Mouse (Mus musculus): Measurements from ENCODE around the gene Zdhhc12.
"Not testable (repeated sequence)": the region's sequence is repeated elsewhere in the genome, so short reads cannot be mapped to it uniquely, and the experiment has no call there.

Zdhhc12 gene

DNA sequence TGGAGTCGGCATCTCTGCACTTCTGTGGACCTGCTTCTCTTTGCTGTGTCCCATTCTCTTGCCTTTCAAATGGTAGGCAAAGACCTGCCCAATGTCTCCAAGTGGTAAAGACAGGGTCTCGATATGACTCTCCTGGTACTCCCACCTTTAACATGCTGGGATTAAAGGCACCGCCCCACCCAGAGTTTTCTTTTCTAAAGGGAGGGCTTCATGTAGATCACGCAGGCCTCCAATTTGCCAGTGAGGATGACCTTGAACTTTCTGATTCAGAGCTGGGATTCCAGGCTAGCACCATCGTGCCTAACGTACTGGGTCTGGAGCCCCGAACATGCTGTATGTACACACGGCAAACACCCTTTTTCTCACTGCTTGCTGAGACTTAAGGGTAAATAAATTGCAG is 30.2 kb downstream of the Zdhhc12 start:
- DNase-seq: no peak

DNA sequence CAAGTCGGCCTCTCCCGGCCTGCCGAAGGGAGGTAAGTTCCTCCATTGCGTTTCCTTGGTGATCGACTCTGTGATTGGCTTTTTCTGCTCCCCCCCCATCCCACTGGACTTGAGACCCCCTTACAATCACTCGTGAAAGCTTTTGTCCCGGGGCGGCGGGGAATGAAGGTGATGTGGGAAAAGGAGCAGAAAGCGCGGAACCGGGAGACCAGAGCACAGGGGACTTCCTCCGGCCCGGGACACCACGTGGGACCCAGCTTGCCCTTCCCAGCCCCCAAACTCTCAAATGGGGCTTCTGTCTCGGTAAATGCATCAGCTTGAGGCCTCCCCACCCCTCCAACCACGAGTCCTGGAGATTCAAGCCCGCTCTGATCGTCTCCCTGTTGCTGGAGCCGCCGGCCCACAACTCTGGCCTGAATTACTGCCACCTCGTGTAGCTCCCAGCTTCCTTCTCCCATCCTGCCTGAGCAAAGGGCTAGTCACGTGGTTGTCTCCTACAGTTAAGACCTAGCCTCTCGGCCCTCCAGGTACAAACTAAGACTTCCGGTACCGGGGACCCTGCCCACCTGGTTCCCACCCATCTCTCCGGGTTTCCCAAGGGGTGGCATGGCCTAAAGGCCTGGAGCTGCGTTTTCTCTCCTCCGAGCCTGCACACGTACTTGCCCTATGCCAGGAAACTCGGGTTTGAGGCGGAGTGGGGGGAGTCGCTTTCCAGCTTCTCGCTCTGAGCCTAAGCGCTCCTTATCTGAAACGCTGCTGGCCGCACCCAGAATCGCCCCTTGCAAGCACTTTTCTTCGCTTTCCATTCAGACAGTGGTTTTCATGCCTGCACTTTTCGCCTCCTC is 31.0 kb downstream of the Zdhhc12 start:
- peak; percentile 67 for DNase-seq

DNA sequence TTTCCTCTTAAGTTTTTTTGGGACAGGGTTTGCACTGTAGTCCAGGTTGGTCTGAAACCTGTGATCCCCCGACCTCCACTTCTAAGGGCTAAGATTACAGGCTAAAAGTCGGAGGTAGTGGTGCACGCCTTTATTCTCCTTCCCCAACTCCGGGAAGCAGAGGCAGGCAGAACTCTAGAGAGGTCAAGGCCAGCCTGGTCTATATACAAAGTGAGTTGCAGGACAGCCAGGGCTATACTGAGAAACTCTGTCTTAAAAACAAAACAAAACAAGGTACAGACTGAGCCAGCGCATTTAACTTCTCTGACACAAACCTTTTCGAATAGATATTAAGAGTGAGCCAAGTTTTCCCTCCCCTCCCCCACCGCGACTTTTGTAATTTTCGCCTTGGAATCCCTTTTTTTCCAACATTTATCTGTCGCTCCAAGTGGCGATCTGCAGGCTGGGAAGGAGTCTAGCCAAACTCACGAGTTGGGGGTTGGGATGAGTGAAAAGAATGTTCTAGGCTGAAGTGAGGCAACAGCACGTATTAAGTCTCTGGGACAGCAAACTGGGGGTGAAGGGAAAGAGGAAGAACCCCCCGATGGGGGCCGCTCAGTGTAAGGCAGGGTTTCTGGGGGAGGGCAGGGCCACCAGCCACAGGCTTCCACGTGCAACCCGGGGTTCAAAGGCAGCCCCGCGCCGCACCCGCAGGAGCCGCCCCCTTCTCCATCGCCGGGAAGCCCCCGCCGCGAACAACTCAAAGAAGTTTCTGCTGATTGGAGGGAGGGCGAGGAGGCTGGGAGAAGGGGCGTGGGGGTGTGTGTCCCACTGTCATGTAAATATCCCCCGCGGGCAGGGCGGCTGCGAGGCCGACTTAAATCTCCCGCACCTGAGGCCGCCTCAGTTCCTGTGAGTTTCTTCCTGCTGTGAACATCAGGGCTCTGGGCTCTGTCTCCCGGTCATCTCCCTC is 32.0 kb downstream of the Zdhhc12 start:
- DNase-seq: peak; percentile 46

DNA sequence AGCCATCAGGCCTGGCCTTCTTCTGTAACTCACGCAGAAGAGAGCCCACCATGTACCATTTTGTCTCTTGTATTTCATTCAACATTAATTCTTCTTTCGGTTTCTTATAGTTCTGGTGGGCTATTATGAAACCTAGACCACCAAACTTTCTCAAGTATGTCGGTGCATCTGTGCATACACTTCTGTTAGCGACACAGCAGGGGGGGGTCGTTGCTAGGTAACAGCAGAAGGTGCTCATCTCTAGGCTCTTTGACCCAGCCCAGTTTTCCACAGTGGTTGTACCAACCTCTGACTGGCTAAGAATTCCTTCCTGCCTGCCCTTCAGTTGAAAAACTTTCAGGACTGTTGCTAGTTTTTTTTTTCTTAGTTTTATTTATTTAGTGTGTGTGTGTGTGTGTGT is 35.0 kb downstream of the Zdhhc12 start:
- no peak for DNase-seq

DNA sequence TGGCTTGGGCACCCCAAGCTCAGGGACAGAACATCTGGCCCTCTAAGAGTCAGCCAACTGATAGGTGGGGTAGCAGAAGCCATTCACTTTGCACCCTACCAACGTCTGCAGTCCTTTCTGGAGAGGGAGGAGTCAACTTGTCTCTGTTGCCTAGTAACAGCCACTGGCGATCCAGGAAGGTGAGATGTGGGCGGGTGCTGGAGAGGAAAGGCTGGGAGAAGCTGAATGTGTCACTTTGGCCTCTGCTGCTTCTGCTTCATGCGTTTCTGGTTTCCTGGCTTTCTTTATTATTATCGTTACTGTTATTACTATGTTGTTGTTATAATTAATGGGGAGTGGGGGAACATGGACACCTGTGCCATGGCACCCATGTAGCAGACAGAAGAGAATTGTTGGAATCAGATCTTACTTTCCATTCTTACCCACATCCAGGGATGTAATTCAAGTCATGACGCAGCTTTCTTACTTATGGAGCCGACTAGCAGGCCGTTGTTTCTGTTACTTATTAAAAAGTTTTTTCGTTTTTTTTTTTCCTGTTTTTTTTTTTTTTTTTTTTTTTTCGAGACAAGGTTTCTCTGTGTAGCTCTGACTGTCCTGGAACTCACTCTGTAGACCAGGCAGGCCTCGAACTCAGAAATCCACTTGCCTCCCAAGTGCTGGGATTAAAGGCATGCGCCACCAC is 36.1 kb downstream of the Zdhhc12 start, which contains the start of gene Set:
TSS of gene Set (plus strand) at position 156 of the 682 bp plus-strand sequence.
- DNase-seq: no peak

DNA sequence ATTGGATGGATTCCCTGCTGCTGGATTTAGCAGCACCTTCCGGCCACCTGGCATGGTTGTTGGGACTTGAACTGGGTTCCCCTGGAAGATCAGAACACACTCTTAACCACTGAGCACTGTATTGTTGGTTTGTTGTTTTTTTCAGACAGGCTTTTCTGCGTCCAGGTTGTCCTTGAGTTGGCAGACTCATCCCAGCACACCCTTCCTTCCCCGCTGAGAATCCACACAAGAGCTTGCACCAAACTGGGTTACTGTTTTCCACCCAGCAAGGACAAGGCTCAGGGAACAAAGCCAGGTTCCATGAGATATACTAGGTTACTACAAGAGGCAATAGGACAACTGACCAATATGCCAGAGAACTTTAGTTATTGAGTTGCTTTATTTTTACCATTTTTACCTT is 36.7 kb downstream of the Zdhhc12 start:
- no peak for DNase-seq

DNA sequence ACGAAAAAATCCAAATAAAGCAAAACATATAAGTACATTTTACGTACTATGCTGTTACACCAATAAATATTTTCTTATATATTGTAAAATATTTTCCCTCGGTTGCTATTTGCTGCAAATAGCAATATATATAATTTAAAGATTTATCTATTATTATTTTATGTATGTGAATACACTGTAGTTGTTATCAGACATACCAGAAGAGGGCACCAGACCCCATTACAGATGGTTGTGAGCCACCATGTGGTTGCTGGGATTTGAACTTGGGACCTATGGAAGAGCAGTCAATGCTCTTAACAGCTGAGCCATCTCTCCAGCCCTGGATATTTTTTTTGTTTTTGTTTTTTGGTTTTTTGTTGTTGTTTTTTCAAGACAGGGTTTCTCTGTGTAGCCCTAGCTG is 38.1 kb downstream of the Zdhhc12 start:
- DNase-seq: not testable (repeated sequence)

DNA sequence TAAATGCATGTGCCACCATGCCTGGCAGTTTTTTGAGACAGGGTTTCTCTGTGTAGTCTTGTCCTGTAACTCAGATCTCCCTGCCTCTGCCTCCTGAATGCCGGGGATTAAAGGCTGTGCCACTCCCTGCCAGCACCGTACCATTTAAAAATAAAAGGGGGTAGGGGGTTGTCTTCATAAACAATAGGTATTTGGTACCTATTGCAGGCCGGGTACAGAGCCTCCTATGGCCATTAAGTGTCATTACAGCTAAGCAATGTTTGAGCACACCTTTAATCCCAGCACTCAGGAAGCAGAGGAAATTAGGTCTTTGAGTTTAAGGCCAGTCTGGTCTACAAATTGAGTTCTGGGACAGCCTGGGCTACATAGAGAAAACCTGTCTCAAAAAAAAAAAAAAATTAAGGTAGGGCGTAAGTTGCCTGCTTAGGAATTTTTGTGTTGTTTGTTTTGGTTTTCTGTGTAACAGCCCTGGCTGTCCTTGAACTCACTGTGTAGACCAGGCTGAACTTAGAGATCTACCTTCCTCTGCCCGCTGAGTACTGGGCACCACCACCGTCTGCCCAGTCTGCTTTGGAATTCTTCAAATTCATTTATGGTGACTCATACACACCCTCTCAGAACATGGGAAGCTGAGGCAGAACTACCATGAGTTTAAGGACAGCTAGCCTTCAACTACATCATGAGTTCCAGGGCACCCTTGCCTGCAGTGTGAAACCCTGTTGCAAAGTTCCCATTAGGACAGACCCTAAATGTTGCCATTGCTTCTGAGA is 41.3 kb downstream of the Zdhhc12 start:
- no peak for DNase-seq

DNA sequence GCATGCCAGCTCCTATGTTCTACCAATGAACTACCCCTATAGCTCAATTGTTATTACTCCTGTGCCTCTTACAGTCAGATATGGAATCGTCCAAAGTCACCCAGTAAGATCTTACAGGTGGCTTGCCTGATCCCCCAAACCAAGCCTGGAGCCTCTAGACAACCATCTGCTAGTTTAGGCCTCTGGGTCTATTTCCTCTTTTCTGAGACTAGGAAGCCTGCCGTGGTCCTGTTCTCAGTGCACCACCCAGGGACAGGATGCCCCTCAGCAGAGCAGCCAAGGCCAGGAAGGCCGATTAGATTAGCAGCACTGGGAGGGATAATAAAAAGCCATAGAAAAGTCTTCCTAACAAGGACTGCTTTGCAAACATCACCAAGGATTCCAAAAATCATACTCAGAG is 43.6 kb downstream of the Zdhhc12 start:
- no peak for DNase-seq

DNA sequence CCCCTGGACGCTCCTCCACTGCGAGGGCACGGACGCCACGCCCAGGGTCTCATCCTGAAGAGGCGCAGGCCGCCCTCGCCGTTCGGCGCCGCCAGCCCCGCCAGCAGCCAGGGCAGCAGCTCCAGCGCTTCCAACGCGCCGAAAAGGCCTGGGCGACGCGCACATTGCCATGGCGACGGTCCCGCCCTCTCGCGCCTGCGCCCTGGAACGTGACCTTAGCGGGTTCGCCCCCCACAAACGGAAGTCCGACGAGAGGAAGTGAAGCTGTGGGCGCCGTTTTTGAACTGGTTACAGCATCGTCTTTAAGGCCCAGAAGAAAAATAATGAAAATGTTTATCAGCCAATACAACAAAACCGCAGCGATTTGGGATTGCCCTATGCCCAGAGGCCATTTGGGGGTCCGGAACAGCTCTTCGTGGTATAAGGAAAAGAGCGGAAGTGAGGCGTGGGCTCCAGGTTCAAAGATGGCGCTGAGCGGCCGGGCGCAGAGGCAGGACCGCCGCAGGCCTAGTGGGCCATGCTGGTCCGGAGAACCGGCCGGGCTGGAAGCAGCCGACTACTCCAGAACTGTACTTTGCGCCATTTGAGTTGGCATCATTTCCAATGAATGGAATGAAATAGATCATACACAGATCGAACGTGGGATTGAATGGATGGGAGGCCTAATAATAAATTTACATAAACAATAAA is 44.6 kb downstream of the Zdhhc12 start, which contains the start of gene Wdr34:
TSS of gene Wdr34 (minus strand) at position 183 of the 690 bp plus-strand sequence.
- peak; percentile 96 for DNase-seq

DNA sequence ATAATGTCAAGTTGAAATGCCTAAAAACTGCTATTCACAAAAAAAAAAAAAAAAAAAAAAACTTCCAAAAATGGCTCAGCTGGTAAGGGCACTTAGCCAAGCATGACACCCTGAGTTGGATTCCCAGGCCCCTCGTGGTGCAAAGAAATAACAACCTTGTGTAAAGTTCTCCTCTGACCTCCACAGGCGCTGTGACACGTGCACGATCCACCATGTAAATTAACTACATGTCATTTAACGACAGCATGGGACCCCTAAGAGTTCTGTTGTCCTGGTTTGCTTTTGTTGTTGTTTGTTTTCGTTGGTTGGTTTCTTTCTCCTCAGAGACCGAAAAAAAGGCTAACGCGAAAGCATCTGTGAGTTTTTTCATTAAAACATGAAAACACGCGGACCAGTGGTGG is 45.3 kb downstream of the Zdhhc12 start:
- DNase-seq: no peak

DNA sequence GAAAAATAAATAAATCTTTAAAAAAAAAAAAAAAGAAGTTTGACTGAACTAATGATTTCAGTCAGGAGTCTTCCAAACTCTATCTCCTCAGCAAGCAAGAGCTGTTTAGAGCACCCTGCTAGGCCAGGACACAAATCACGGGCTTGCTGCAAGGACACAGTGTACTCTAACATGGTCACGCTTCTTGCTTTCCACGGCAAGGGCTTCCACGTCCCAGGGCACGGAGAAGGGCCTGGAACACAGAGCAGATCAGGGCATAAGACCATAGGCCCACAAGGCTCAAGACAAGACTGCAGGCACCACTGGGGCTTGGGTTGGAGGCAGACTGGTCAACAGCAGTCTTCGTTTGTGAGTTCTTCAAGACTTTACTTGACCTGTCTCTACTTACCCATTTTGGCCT is 46.3 kb downstream of the Zdhhc12 start:
- no peak for DNase-seq

DNA sequence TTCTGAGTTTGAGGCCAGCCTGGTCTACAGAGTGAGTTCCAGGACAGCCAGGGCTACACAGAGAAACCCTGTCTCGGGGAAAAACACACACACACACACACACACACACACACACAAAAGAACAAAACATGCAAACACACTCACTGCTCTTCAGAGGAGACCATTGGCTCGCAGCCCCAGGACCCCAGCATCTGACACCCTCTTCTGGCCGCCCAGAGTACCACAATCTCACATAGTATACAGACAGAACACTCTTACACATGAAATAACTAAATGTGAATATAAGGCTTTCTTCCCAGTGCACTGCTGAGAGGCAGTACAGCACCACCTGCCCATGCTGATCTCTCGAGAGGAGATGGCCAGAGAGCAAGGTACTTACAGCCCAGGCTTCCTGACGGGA is 48.9 kb downstream of the Zdhhc12 start:
- DNase-seq: no peak

DNA sequence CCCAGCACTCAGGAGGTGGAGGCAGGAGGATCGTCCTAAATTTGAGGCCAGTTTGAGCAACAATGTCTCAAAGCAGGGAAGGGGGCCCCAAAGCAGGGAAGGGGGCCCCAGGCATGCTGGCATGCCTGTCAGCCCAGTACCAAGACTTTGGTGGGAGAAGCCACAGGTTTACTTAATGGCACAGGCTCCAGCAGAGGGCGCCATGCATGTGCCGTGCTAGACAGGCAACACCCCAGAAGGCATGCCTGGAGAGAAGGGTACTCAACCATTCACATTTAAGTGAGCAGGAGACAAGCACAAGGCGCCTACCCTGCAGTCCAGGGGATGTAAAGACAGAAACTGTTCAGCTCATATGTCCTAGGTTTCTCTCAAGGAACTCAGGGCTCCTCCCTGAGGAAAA is 51.0 kb downstream of the Zdhhc12 start:
- peak; percentile 59 for DNase-seq
